In the genomic region with DNA sequence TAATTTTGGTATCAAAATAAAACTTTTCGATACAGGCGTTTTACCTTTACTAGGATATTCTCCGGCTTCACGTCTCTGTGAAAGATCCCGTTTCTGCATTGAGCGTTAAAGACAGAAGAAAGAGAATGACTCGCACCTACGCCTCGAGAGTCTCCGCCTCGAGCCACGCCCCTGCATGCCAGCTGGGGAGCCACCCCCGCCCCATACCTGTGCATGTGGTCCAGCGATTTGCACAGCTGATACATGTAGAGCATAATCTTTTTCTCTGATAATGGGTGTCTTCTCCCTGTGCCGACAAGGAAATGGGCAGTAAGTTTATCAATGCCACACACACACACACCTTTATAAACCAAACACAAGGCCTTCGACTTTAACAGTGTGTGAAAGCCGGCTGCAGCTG, we compare ENCODE assay signal across 19 mouse cellular contexts. TPM values are rescaled to one million over a fixed set of nuclear protein-coding genes. Genes with fewer than 3 reads are reported as not detected.
"Had no signal": no experiment of that assay in that cellular context is flagged by ENCODE, and none has a peak within 500 bp of the region (broad histone marks: within the 10 kb centered on the region; RNA-seq: fewer than 3 reads in every experiment).

No protein-coding gene starts in this region.

- H3K27me3 ChIP-seq: liver, embryonic 13.5 days; megakaryocyte, embryonic 14.5 days; neural tube, embryonic 12.5 days; neural tube, embryonic 15.5 days had no signal

- H3K4me1 ChIP-seq: midbrain, embryonic 10.5 days; neural tube, embryonic 12.5 days; neural tube, embryonic 15.5 days had no signal

- H3K4me3 ChIP-seq: left cerebral cortex, adult 2 months; liver, embryonic 13.5 days; megakaryocyte, embryonic 14.5 days; midbrain, embryonic 10.5 days; neural tube, embryonic 12.5 days; neural tube, embryonic 15.5 days had no signal

- H3K36me3 ChIP-seq: liver, embryonic 13.5 days had no signal

- H3K9ac ChIP-seq: liver, embryonic 13.5 days; neural tube, embryonic 12.5 days; neural tube, embryonic 15.5 days had no signal

- DNase-seq: kidney, adult 18-20 months; kidney, adult 9 months; kidney, postnatal 25 days; layer of hippocampus, postnatal 36 days; liver, embryonic 13.5 days; lung, adult 2 months; lung, postnatal 36 days; midbrain, embryonic 14.5 days; right cerebral cortex, adult 18-20 months; right cerebral cortex, postnatal 14 days; right cerebral cortex, postnatal 4 days; thymus, adult 18-20 months; thymus, postnatal 4 days had no signal

- H3K4me2 ChIP-seq: liver, embryonic 13.5 days; neural tube, embryonic 12.5 days; neural tube, embryonic 15.5 days had no signal

- H3K27ac ChIP-seq: left cerebral cortex, adult 2 months; liver, embryonic 13.5 days; midbrain, embryonic 10.5 days; neural tube, embryonic 12.5 days; neural tube, embryonic 15.5 days had no signal

- H3K9me3 ChIP-seq: liver, embryonic 13.5 days; midbrain, embryonic 10.5 days; neural tube, embryonic 12.5 days; neural tube, embryonic 15.5 days had no signal

RNA-seq across cellular contexts. Expression of gene Mok, which starts 25.8 kb away (rescaled TPM):
- polyA plus RNA-seq: liver, adult 2 months had no signal
